Mouse (Mus musculus) MEL-GATA-1-ER (cell line): ENCODE data around the gene Wdr43.

ENCODE experiments used
- DNase-seq: peaks from one replicate; pipeline ENCODE4 v3.0.0-alpha.2; 2012; ENCODE audit warnings: low read depth; ENCODE audit errors: extremely low read depth

The Wdr43 gene

DNA sequence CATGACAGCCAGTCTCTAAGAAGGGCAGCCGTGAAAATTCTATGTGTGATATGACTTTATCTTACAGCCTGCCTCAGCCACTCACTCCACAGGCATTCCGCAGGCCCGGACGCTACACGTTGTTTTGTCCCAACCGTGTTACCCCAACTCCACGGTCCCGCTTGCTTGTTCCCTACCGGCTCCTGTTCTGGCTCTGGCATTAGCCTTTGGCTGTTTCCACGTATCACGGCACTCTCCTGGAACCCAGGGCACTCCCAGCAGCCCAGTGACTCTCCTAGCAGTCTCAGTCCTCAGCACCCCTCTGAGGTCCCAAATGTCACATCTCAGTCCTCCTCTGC lies 82.9 kb downstream of the Wdr43 start:
- DNase-seq = no peak

DNA sequence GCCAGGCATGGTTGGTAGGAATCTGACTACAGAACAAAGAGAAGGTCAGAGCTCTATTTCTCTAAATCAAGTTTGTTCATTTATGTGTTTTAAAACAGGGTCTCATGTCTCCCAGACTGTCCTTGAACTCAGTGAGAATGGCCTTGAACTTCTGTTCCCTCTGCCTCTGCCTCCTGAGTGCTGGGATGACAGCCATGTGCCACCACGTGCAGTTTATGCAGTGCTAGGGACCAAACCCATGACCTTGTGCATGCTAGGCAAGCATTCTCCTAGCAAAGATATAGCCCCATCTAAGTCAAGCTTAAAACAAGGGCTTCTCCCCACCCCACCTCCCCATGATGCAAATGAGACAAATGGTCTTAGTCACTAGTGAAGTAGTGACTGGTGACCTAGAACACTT lies 89.4 kb downstream of the Wdr43 start:
- DNase-seq = no peak

DNA sequence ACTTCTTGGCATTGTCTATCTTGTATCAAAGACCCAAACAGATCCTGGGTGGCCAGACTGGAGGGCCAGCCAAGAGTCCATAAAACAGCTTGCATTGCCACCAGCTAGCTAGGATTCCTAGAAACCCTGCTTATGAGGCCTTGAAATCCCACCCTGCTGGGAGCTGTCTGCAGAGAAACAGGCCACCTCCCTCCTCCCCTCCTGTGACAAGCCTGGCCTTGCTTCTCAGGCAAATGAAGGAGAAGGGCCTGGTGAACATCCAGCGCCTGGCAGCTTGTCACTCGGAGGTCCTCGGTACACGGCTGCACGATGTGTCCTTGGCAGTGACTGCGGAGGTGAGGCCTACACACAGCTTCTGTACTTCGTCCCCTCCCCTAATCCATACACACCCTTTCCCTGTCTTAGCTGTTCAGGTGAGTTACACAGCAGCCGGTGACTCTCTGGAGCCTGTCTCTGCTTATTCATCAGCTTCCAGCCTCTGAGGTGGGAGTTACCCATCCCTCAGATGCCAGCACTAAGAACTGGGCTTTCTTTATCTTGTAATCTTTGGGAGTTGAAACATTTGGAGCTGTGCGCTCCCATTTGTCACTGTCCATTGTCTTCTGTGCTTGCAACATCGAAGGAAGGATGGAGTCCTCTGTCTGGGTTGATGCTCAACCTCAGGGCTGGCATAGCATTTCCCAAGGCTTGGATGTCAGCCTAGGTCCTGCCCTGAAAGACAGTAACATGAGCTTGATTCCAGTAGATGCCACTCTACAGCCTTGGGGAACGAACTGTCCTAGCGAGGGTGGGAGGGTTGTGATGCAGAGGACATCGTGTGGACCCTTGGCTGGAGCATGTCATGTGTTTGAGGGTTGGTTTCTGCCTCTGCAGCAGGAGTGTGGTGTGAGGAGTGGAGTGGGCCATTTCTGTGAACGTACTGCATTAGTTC lies 90.1 kb downstream of the Wdr43 start:
- no peak for DNase-seq

GRCm38 (mm10) chr17:71707715-71708114 lies 92.0 kb downstream of the Wdr43 start:
- no peak for DNase-seq
